Mouse (Mus musculus) E14TG2a.4 (cell line): ENCODE results near the gene A930033H14Rik.

Experiments
- CTCF ChIP-seq: conservative IDR thresholded peaks from 2 replicates; pipeline ENCODE4 v1.5.1; 2014; ENCODE audit warnings: low read length
- POU5F1 ChIP-seq: IDR thresholded peaks from 2 replicates; pipeline ENCODE4 v1.6.1; 2014; ENCODE audit warnings: low read length, borderline replicate concordance

- TF ChIP-seq CTCF (no peak), POU5F1 (no peak)
These were observed 9.1 kb upstream of the A930033H14Rik start for GRCm38 (mm10) chr10:69221955-69222354.
